In genomic region chr9:41087831-41088383, GRCm38 (mm10) we compare ENCODE assay signal across 22 mouse cellular contexts.
DNase-seq lines count a peak whose midpoint lies in the region; ATAC-seq and TF ChIP-seq lines count a peak whose summit lies in the region.
"Had no signal": no experiment of that assay in that cellular context is flagged by ENCODE, and none has a peak within 500 bp of the region (broad histone marks: within the 10 kb centered on the region; RNA-seq: fewer than 3 reads in every experiment).

No protein-coding gene starts in this region.

- H3K4me3 ChIP-seq in G1E (ENCODE audit: low read depth, low read length), result peak overlapping the region; percentile 30; the same call in 1 of the 2 replicates
- H3K4me3 ChIP-seq in bone marrow macrophage, adult 2 months (ENCODE audit: insufficient read depth, low read length), result peak overlapping the region; percentile 23
- H3K4me3 ChIP-seq in macrophage (ENCODE audit: inconsistent target), result no peak overlapping the region
- H3K4me3 ChIP-seq: forebrain, embryonic 12.5 days; limb, embryonic 12.5 days; liver, embryonic 15.5 days; midbrain, embryonic 12.5 days; myocyte; neural tube, embryonic 15.5 days had no signal

- no peaks in the 10 kb centered on the region for H3K9me3 ChIP-seq in G1E (replicated peaks)
- H3K9me3 ChIP-seq: forebrain, embryonic 12.5 days; limb, embryonic 12.5 days; liver, embryonic 15.5 days; midbrain, embryonic 12.5 days; neural tube, embryonic 15.5 days had no signal

- TF ChIP-seq POLR2A in bone marrow macrophage, adult 2 months (IDR thresholded peaks at IDR 0.05; ENCODE audit: borderline replicate concordance, low read depth, low read length), result no peak

- peaks cover 63% of the 10 kb centered on the region for H3K4me1 ChIP-seq in G1E (ENCODE audit: insufficient read depth, low read depth, low read length)
- peaks cover 62% of the 10 kb centered on the region for H3K4me1 ChIP-seq in bone marrow macrophage, adult 2 months (ENCODE audit: control insufficient read depth, insufficient read depth, low read length)

- H3K27ac ChIP-seq in bone marrow macrophage, adult 2 months (ENCODE audit: insufficient read depth, low read depth, low read length), result peak overlapping the region; percentile 61
- H3K27ac ChIP-seq in macrophage, result peak overlapping the region; percentile 27
- H3K27ac ChIP-seq: forebrain, embryonic 12.5 days; kidney, postnatal 0 days; limb, embryonic 12.5 days; liver, embryonic 15.5 days; midbrain, embryonic 12.5 days; neural tube, embryonic 15.5 days had no signal

- 35% methylated on average over 9 of the region's 9 CpGs for WGBS in macrophage (ENCODE audit: missing documents)

- peaks cover 26% of the 10 kb centered on the region for H3K36me3 ChIP-seq in G1E (replicated peaks)
- no peaks in the 10 kb centered on the region for H3K36me3 ChIP-seq in macrophage (ENCODE audit: inconsistent target)
- H3K36me3 ChIP-seq: forebrain, embryonic 12.5 days; limb, embryonic 12.5 days; liver, embryonic 15.5 days; midbrain, embryonic 12.5 days; neural tube, embryonic 15.5 days had no signal

- H3K27me3 ChIP-seq in G1E (ENCODE audit: insufficient read depth, low read length), result no peaks in the 10 kb centered on the region
- H3K27me3 ChIP-seq: forebrain, embryonic 12.5 days; limb, embryonic 12.5 days; liver, embryonic 15.5 days; midbrain, embryonic 12.5 days; neural tube, embryonic 15.5 days had no signal

- peaks cover 65% of the 10 kb centered on the region for H3K79me2 ChIP-seq in macrophage (ENCODE audit: inconsistent target)

- peak; percentile 48; the same call in 1 of the 2 replicates for ATAC-seq in G1E (ENCODE audit: extremely low read depth, insufficient number of reproducible peaks, low FRiP score, poor library complexity, severe bottlenecking)

- no peak for TF ChIP-seq CTCF in G1E (IDR thresholded peaks at IDR 0.05; ENCODE audit: low read depth, low read length)
- TF ChIP-seq CTCF in bone marrow macrophage, adult 2 months (IDR thresholded peaks at IDR 0.05; ENCODE audit: low read depth, low read length), result no peak

- DNase-seq in kidney, adult 8-10 months, result peak; percentile 51 to 66
- DNase-seq in kidney, postnatal 4 days, result no peak
- DNase-seq in G1E (ENCODE audit: low spot score) (peak; percentile 41), adipocyte (ENCODE audit: low spot score) (no peak)
- no peak for DNase-seq in adrenal gland, adult 8-10 months
- no peak for DNase-seq in layer of hippocampus, adult 9-10 months (ENCODE audit: low spot score)
- DNase-seq: adrenal gland, postnatal 36 days; cerebellum, adult 8-10 months; heart, adult 11 months; lung, postnatal 14 days; right cerebral cortex, postnatal 14 days; spleen, adult 18-20 months; thymus, postnatal 36 days had no signal

Comparison
In these comparisons a context has a peak if more than half of its experiments do, and no peak if none do; other contexts are left out.
1. DNase-seq: peak in kidney, adult 8-10 months (2 of 2) and G1E (single experiment); none in kidney, postnatal 4 days (0 of 2), adipocyte (single experiment), adrenal gland, adult 8-10 months (single experiment) and layer of hippocampus, adult 9-10 months (single experiment).